Mouse (Mus musculus): Measurements from ENCODE around the gene Usf1.

The Usf1 gene

GRCm38 (mm10) chr1:171452522-171452921, 41.4 kb downstream of the Usf1 start:
- DNase-seq (ENCODE audit: low read depth, low spot score), result no peak

GRCm38 (mm10) chr1:171452923-171453322, 41.8 kb downstream of the Usf1 start:
- no peak for DNase-seq (ENCODE audit: low read depth, low spot score)

- peak; percentile 12 for DNase-seq (ENCODE audit: low read depth, low spot score)
These were observed 43.8 kb downstream of the Usf1 start for GRCm38 (mm10) chr1:171454926-171455325.

GRCm38 (mm10) chr1:171457568-171457967, 46.5 kb downstream of the Usf1 start:
- no peak for DNase-seq (ENCODE audit: low read depth, low spot score)

GRCm38 (mm10) chr1:171459791-171460190, 48.7 kb downstream of the Usf1 start:
- no peak for DNase-seq (ENCODE audit: low read depth, low spot score)

DNA sequence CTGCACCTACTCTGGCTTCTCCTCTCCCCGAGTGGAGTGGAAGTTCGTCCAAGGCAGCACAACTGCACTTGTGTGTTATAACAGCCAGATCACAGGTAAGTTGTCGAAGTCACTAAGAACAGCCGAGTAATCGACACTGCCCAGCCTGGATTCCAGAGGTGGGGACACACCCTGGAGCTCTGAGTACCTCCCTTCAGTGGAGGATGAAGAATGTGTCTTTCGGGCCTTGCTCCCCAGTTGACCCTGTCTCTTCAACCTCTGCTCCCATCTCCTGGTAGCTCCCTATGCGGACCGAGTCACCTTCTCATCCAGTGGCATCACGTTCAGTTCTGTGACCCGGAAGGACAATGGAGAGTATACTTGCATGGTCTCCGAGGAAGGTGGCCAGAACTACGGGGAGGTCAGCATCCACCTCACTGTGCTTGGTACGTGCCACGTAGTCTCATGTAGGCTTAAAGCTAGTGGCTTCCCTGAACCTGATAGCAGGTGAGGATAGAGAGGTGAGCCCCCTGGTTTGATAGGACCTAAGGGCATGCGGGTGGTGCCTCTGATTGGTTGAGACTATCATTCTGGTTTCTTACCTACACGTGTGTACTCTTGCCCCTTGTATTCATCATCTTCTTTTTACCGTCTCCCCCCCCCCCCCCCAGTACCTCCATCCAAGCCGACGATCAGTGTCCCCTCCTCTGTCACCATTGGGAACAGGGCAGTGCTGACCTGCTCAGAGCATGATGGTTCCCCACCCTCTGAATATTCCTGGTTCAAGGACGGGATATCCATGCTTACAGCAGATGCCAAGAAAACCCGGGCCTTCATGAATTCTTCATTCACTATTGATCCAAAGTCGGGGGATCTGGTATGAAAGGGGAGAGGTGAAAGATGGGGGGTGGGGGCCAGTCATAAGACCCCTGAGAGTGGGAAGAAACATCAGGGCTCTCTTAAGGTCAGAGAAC, 49.7 kb downstream of the Usf1 start:
- no peak for DNase-seq (ENCODE audit: low read depth, low spot score)

DNA sequence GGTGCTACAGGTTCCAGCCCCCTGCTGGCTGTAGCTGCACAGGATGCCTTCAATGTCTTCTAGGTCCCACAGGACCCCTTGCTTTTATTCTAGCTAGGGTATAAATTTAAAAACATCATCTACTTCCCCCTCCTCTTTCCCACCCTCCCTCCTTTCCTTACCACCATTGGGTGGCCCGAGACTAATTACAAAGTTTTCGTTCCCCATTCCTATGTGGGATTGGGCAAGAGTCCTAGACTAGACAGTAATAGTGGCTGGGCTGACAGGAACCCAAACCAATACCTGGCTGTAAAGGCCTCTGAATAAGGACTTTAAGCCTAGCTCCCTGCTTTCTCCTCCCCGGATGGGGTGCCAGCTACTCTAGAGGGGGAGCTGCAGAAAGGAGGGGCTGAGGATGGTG, 52.0 kb downstream of the Usf1 start:
- DNase-seq (ENCODE audit: low read depth, low spot score), result no peak

GRCm38 (mm10) chr1:171465749-171466412, 54.8 kb downstream of the Usf1 start:
- no peak for DNase-seq (ENCODE audit: low read depth, low spot score)

- DNase-seq (ENCODE audit: low read depth, low spot score), result no peak
These were observed 55.5 kb downstream of the Usf1 start for GRCm38 (mm10) chr1:171466565-171466964.

All from CD4-positive, CD25-positive, alpha-beta regulatory T cell, adult 2 months (primary cell).